Mouse (Mus musculus): ENCODE results near the gene Smoc2.
A peak's percentile ranks its signal among the peaks of the same experiment; 100 is the strongest.

Gene Smoc2

DNA sequence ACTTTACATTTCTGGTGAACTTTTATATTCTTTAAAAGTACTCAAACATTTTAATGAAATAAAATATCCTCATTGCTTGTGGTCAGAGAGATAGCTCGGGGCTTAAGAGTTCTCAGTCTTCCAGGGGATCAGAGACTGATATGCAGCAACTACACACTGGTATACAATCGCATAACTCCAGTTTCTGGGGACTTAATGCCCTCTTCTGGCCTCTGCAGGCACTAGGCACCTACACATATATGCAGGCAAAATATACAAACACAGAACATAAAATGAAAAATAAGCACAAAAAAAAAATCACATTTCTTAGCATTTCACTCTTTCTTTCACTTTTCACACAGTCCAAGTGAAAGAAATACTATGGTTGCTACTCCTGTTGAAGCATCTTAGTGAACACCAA is 133.2 kb downstream of the Smoc2 start:
- peak; percentile 41 for DNase-seq (ENCODE audit: low read depth, low spot score)

- DNase-seq (ENCODE audit: low read depth, low spot score), result peak; percentile 69
Measured at GRCm38 (mm10) chr17:14414511-14414910, 135.2 kb downstream of the Smoc2 start.

GRCm38 (mm10) chr17:14420460-14421046 is 141.2 kb downstream of the Smoc2 start:
- DNase-seq (ENCODE audit: low read depth, low spot score), result no peak

DNA sequence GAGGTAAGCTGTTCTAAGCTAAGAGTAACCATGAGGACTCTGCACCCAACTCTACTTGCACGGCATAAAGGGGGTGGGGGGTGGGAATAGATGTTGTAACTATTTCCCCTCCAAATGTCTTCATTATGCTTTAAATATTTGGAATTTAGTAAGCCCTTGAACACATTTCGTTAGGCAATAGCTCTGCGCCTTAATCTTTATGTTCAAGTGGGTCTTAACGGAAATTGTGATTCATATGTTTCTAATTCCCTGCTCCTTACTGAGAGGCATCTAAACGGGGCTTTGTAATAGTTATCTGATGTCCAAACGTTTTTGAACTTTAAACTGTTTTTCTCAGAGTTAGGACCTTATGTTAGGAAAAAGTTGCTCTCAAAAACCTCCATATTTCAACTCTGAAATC is 147.2 kb downstream of the Smoc2 start:
- DNase-seq (ENCODE audit: low read depth, low spot score), result no peak

DNA sequence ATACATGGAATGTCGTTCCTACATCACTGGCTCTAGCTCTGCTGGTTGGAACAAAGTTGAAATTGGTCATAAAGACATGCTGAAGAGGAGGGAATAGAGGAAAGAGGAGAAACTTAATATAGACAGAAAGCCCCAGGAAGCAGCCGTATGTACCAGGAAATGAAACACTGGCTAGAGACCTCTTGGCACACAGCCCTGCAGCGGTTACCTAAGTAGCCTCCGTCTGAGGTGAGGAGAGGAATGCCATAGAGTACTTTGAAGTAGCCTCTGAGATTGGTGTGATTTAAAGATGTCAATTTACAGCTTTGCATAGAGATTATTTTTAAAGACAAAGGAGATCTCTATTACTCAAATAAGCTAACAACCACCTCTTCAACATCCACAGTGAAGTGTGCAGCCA is 155.4 kb downstream of the Smoc2 start:
- no peak for DNase-seq (ENCODE audit: low read depth, low spot score)

DNA sequence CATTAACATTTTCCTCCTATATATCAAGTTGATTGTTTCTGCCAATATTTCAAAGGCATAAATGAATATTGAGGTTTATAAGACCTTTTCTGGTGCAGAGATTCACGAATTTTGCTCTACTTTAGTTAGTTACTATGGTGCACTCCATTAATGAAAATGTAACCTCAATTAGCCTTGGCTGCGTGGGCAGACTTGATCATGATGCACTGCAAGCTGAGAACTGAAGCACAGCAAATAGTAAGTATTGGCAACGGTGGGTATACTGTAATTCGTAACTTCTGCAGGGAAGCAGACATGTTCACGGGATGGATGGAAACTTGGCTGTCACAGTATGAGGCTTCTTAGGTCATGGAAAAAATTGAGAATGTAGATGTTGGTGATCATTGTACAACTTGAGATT is 166.3 kb downstream of the Smoc2 start:
- DNase-seq (ENCODE audit: low read depth, low spot score), result no peak

DNA sequence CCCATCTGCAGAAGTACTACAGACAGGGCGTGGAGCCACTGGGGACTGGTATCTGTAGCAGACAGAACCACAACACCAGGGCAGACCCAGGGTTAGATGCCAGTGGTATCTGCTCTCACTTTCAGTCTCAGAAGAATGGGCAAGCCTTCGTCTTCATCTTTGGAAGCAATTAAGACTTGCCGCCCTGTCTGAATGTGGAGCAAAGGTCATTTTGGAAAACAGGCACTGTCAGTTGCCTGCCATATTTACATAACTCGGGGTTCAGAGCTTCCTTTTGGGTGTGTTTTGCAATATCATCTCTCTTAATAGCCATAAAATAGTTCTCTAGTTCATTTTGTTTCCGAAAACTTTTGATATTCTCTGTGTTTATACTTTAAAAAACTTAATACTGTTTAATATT is 168.0 kb downstream of the Smoc2 start:
- no peak for DNase-seq (ENCODE audit: low read depth, low spot score)
